Mouse (Mus musculus) frontal cortex, adult (tissue): ENCODE measurements at regions not wholly inside any gene's neighbourhood (a gene's known extent, or its start where the extent isn't known, plus 50 kb on each side); places are given as distances from the start of the nearest gene placed in this dataset.
A peak's percentile ranks its signal among the peaks of the same experiment; 100 is the strongest.

ENCODE experiments used
- ATAC-seq: cut with Nextera tagmentation; 2 replicates; pipeline ENCODE4 v1.9.2; 2017; ENCODE audit warnings: mild to moderate bottlenecking, moderate library complexity, mixed read lengths; ENCODE audit not compliant: low TSS enrichment

DNA sequence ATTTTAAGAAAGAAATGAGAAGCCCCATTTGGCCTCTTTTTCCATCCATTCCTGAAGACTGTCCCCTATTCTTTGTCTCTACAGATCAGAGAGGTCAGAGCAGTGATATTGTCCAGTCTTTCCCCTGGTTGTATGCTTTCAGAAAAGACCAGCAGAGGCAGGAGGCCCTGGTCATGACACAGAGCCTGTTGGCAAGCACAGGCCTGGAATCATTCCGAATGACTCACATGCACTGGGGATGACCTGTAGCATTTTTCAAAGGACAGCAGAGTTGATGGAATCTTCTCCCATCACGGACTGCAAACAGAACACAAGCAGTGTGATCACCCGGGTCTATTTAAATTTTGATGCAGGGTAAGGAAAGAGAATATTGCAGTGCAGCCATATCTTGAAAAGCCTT lies 50.2 kb upstream of the Nxt1 start:
- ATAC-seq, result no peak

DNA sequence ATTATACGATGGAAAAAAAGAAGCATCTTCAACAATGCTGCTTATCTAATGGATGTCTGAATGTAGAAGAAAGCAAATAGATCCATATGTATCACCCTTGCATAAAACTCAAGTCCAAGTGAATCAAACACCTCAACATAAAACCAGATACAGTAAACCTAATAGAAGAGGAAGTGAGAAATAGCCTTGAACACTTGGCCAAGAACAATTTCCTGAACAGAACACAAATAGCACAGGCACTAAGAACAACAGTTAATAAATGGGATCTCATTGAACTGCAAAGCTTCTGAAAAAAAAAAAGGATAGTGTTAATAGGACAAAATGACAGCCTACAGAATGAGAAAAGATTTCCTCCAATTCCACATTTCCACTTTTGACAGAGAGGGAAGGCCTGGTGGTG lies 60.5 kb upstream of the Nxt1 start:
- ATAC-seq, result no peak

DNA sequence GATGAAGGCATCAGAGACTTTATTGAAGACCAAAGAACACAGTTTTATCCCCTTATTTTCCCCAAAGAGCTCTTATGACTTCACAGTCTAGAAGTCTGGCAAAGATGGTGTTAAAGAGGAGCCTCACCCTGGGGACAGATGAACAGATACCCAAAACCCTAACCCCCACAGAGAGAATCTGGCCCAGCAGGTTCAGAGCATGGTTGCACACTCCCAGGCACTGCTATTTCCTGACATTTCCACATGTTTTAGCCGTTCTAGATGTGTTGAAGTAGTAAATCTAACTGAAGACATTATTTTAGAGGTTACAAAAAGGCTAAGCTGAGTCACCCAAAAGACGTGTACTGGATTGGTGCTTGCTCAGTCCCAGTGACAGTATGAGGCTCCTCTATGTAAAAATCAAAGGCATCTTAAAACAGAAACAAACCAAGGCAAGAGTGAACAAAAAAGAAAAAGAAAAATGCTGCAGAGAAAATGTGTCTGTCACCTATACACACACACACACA lies 66.9 kb upstream of the Nxt1 start:
- ATAC-seq, result no peak

DNA sequence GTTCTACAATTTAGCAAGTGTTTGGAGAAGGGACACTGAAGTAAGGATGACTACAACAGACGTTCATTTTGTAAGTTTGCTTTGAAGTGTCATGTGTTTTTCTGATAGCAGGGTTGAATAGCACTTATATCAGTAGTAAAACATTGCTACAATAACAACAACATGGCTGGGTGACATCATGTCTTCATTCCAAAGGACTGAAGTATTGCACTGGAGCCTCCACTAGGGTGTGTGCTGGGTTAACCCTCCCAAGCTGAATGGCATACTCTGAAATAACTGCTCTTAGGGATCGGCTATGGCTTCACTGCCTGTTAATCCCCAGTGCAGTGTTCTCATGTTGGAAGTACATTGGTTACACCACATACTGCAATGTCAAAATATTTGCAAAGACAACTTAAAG lies 68.5 kb upstream of the Nxt1 start:
- no peak for ATAC-seq

DNA sequence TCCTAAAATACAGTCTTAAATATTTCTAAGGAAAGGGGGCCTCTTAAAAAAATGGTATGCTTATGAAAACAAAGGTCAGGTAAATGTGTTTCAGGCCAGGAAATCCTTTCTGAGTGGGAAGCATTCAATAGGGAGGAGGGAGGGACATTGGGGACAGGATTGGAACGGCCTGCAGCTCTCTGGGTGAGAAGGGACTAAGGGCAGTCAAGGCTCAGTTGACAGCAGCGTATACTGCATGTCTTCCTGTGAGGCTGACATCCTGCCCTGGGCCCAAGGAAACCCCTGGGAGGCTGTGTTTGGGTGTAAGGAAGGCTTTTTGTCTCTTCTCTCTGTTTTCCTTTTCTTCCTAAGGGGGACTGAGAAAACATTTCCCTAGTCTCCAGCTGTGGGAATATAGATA lies 69.1 kb upstream of the Nxt1 start:
- no peak for ATAC-seq

DNA sequence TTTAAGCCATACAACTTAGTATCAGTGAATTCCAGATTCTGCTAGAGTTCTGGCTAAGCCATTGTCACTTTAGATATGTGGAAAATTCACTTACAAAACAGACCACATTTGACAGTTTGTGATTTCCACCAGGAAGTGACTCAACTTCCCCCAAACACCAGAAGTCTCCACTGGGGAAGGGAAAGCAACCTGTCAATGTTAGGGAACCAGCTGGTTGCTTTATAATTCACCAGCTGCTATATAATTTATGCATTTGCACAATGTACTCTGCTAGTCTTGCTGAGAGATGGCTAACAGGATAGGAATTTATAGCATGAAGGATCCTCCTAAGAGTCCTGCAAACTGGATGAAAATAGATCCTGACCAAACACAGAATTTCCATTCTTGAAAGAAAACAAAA lies 72.9 kb upstream of the Nxt1 start:
- peak; percentile 94 for ATAC-seq

DNA sequence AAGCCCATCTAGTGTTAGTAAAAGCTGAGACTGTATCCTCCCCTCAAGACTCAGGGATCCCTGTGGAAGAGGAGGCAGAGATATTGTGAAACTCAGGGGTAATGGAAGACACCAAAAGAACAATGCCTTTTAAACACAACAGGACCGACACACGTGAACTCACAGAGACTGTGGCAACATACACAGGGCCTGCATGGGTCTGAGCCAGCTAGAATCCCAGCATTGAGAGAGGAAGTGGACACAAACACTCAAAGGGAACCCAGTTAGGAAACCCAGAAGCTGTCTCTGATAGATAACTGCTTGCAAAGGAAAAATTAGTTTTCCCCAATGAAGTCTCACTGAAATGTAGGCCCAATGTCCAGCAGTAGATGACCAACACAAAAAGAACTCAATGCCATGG lies 75.4 kb upstream of the Nxt1 start:
- no peak for ATAC-seq

DNA sequence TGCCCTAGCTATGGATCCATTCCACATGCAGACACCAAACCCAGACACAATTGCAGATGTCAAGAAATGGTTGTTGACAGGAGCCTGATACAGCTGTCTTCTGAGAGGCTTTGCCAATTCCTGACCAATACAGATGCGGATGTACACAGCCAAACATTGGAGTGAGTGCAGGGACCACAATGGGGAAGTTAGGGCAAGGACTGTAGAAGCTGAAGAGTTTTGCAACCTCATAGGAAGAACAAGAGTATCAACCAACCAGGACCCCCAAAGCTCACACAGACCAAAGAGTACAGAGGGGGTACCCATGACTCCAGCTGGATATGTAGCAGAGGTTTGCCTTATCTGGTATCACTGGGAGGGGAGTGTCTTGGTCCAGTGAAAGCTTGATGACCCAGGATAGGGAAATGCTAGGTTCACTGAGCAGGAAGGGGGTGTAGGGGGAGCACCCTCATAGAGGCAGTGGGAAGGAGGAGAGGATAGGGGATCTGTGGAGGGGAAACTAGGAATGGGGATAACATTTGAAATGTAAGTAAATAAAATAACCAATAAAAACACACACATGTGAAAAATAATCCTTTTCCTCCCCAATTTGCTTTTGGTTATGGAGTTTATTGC lies 86.6 kb upstream of the Nxt1 start:
- ATAC-seq, result no peak

DNA sequence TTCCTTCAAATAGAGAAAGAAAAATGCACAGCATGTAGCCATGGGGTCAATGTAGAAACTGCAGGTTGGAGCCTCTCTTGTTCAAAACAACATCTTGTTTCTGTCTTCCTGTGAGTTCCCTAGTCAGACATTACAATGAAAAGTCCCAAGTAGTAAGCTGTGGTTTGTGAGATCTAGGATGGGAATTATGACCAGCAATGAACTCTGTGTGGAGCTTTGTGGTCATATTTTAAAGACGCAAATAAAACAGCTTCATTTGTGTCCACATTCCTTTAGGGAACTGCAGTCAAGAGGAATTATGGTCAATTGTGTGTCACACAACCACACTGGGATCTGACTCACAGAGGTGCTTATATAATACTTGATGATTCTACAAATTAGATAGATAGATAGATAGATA lies 90.2 kb upstream of the Nxt1 start:
- ATAC-seq, result no peak

DNA sequence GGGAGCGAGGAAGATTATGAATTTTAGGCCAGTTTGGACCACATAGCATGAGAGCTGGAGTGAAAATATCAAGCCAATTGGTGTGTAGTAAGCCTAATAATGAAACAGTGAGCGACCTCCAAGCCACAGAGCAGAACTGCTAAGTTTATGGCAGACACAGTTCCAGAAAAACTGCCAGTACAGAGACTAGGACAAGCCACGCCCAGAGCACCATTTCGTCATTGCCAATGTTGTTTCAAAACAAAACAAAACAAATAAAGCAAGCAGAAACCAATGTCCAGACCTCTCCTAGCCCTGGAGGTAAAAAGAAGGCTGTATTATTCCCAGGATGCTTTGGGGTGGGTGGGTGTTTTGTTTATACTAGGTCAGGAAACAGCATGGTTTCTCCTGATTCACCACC lies 90.7 kb upstream of the Nxt1 start:
- ATAC-seq, result no peak

DNA sequence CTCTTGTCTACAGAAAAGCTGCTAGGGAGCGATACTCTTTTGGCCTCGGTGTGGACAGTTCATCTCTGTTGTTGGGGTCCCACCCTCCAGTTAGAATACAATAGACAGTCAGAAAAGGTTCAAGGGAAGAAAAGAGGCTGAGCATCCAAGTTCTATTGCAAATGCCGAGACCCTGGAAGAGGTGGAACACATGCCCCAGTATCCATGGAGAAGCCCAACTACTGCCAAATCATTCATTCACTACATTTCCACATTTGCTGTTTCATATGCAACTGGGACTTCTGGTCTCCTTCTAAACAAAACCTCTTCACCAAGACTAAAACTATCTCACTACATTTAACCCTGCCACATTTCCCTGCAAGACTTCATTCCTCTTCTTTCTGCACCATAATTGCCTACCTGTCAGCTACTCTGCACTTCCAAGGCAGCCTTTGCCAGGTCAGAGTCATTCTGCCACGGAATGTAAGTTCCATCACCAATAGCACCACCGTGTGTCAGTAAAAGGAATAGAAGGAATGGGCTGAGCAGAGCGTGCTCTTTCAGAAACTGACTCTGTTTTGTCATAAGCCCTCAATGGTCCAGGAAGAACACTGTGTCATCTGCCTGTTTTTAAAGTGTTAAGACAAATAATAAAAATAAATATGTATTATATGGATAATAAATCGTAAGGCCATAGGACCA lies 92.0 kb upstream of the Nxt1 start:
- peak; percentile 95 for ATAC-seq

DNA sequence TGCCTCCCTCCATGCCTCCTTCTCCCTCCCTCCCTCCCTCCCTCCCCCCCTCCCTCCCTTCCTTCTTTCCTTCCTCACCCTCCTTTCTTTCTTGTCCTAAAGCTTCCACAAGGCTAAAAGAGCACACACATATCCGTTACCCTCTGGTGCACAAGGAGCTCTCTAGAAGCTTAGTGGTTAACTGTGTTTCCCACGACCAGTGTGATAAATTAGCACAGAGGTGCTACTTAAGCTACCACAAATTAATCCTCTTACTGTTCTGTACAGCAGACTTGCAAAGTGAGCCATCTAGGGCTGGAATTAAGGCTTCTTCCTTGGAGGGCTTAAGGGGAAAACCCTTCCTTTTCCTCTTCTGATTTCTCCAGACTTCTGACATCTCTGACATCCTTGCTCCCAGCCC lies 92.8 kb upstream of the Nxt1 start:
- ATAC-seq, result no peak

DNA sequence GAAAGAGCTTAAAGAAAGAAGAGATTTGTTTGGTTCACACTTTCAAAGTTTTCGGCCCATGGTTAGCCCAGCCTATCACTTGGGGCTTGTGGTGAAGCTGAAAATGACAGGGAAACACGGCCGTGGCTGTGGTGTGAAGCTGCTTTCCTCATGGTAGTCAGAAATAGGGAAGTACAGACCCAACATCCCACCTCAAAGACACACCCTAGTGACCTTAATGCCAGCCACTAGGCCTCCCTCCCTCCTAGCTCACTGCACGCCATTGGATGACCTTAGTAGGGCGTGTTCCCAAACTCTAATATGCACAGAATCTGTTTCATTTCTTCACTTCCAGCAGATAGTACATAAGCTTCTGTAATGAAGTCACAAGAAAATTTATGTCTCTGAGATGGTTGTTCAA lies 93.4 kb upstream of the Nxt1 start:
- ATAC-seq, result no peak

DNA sequence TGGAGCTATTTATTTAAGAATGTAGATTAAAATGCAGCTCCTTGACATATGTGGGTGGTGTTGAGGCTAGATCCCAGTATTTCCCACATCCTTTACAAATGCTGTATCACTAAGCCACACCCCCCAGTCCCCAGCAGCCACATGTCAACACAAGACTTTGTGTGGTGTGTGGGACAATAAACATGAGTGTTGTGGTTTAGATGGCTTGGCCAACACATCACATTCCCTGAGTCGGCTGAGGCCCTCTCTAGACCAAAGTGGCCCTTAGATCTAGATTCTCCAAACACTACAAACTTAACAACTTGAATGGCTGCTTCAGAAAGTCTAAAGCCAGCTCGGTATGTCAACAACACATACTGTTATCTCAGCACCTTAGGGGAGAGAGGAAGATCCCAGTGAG lies 94.2 kb upstream of the Nxt1 start:
- ATAC-seq, result no peak

DNA sequence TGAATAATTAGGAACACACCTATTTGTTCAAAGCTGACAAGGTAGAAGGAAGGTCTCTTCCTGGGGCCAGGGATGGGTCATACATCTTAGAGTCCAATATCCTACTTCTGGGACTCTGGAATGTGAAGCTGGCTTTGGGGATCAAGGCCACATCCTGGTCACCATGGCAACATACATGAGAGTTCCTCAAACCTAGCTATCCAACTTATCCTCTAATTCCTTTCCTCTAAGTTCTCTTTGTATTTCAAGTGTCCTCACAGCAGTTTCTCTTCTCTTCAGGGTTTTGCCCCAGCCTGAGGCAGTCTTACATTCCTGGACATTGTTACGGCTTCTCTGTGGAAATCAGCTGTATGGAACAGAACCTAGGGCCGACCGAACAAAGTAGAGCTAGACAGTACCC lies 97.0 kb upstream of the Nxt1 start:
- no peak for ATAC-seq

DNA sequence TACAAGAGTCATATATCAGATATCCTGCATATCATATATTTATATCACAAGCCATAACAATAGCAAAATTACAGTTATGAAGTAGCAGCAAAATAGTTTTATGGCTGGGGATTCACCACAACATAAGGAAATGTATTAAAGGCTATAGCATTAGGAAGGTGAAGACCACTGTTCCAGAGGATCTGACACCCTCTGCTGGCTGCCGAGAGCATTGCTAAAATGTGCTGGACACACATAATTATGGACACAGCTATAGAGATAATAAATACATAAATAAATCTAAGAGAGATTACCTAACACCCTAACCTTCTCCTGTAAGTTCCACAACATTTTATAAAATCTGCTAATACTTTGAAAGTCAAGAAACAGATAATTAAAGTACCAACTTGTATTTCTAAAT lies 100.2 kb upstream of the Nxt1 start:
- ATAC-seq, result peak; percentile 50; the same call in 1 of the 2 replicates

DNA sequence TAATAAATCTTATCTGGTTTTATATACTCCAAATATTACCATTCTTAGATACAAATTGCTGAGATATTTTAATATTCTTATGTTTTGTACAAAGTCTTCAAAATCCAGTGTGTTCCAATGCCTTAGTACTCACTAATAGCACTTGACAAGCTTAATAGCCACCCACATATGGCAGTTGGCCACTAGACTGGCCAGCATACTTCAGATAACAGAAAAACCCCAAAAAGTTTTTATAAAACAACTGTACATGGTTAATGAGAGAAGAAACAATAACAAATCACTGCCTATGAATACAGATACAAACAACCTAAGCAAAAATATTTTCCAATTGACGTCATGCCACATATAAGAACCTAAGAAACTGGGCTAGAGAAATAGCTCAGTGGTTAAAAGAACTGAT lies 100.8 kb upstream of the Nxt1 start:
- ATAC-seq, result no peak

DNA sequence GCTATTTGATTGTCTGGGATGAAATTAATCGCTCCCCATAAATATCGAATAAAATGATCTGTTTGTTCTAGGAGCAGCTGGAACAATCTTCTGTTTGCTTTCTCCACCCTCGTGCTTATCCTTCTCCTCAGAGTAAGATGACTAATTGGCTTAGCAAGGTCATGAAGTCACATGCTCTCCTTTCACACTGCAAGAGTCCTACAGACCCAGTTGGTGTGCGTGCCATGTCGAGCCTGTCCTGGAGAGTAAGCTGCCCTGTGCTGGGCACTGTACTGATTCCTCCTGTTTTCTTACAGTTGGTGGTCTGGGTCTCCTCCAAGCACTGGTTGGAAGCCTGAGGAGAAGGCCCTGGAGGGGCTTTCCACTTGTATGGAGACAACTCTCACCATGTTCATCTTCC lies 101.4 kb upstream of the Nxt1 start:
- ATAC-seq, result no peak

DNA sequence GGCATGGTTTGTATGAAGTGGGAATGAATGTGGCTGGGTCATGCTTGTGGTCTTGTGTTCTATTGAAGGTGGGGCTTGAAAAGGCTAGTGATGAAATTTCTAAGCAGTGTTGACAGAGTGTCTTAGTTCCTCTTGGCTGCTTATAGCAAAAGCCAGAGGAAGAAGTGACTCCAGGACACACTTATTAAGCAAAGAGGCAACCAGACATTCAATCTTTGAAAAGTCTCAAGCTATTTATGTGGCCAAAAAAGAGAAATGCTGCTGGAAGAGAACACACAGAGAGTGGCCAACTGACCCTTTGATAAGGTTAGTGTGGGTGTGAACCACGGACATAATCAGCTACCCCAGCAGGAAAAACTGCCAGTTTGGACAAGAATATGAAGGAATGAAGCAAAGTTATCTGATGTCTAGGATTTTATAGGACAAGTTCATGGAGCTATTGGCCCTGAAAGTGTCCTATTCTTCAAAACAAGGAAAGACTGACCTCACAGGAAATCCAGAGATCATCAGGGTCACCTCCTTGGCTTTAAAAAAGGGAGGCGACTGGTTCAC lies 104.4 kb upstream of the Nxt1 start:
- ATAC-seq, result no peak

DNA sequence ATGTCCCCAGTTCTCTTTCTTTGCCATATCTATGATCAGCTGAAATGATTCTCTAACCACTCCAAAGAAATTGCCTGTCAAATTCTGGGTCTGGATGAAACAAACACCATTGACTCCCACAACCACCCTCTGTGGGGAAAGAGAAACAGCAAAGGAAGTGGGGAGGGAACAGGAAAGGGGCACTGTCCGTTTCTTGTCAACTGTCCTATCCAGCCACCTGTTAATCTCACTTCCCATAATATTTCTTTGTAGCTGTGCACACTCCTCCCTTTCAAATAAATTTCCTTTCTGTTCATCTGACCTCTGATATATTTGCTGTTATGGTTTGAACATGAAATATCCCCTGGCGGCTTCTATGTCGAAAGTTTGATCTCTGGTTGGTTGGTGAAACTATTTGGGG lies 109.0 kb upstream of the Nxt1 start:
- no peak for ATAC-seq

DNA sequence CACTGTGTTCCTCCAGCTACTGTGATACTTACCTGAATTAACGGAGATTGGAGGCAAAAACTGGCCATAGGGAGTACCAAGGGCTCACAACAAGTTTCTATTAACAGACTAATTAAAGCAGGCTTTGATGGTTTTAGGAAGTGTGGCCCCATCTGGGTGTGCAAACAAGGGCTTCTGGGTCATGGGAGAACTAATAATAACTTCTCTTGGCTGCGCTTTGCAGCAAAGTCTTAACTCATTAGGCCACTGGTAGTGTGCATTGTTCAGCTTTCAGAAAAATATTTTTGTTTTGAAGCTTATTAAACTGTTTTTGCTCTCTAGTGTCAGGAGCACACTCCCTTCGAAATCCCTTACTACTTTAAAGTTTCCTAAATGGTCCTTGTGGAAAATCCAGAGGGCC lies 110.4 kb upstream of the Nxt1 start:
- ATAC-seq, result no peak

DNA sequence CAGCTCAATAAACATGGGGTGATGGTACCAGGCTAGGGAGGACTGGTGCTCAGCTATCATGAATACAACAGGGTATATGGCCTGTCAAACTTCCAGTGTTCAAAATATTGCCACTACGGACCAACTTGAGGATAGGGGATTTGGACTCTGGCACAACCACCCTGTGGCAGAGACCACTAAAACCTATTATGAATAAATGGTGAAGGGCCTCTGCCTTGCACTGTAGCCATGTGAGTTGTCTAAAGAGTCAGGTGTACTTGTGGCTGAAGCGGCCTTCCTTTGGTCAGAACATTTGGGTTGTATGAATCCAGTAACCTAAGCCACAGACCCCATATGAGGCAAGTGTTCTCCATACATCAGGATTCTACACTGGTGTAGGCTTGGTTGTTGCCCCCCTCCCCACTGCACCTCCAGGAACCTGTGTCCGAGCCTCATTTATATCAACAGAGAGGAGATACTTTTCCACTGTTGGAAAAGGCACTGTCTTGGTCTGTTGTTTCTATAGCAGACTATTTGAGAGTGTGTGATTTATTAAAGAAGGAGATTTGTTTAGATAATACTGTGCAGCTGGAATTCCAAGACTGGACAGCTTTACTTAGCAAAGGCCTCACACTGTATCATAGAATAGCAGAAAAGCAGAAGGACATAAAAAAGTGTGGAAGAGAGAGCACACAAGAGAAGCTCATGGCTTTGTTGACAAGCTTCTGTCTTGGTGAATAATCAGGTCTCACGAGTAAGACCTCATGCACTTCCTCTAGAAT lies 112.2 kb upstream of the Nxt1 start:
- ATAC-seq, result no peak

DNA sequence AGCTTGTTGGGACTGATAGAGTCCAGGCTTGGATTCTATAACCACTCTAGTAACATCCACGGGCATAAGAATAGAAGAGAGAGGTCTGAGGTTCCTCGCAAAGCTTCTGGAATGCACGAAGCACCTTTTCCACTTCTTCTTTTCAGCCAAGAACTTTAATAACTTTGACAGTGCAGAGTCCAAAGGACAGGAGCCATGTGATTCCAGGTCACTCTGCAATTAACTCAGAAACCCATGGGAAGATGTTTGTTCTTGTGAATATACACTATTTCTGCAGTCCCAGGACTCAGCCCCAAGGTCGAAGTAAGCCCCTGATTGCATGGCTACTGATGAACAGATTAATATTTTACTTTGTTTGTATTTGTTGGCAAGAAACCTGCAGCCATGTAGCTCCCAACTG lies 113.0 kb upstream of the Nxt1 start:
- ATAC-seq, result no peak
